Mouse (Mus musculus) hindbrain, embryonic 13.5 days (tissue): Measurements from ENCODE around the gene Eif4g3. TPM values are rescaled to one million over a fixed set of nuclear protein-coding genes. Genes with fewer than 3 reads are reported as not detected.

Source experiments
- ATAC-seq: fragments of 200-750 bp; cut with Nextera tagmentation; 2 replicates; pipeline ENCODE4 v1.8.0; 2017; ENCODE audit warnings: moderate TSS enrichment; ENCODE audit not compliant: low FRiP score
- H3K27ac ChIP-seq: fragments of 300-500 bp; sonication (generic); 2 replicates; pipeline ENCODE4 v1.5.1; 2015; ENCODE audit warnings: inconsistent platforms, mild to moderate bottlenecking, moderate library complexity
- H3K27me3 ChIP-seq: fragments of 300-500 bp; sonication (generic); 2 replicates; pipeline ENCODE4 v1.6.1; 2015; ENCODE audit warnings: mild to moderate bottlenecking, inconsistent platforms
- H3K36me3 ChIP-seq: fragments of 300-500 bp; sonication (generic); 2 replicates; pipeline ENCODE4 v1.6.1; 2015; ENCODE audit warnings: mild to moderate bottlenecking, inconsistent platforms
- H3K4me1 ChIP-seq: fragments of 300-500 bp; sonication (generic); replicated peaks from 2 replicates; pipeline ENCODE4 v1.6.1; 2015; ENCODE audit warnings: inconsistent platforms
- H3K4me2 ChIP-seq: fragments of 300-500 bp; sonication (generic); 2 replicates; pipeline ENCODE4 v1.6.1; 2015; ENCODE audit warnings: inconsistent platforms, mild to moderate bottlenecking, moderate library complexity
- H3K4me3 ChIP-seq: fragments of 300-500 bp; sonication (generic); 2 replicates; pipeline ENCODE4 v1.5.1; 2015; ENCODE audit warnings: mild to moderate bottlenecking, inconsistent platforms
- H3K9ac ChIP-seq: fragments of 300-500 bp; sonication (generic); 2 replicates; pipeline ENCODE4 v1.6.1; 2015; ENCODE audit warnings: mild to moderate bottlenecking, inconsistent platforms
- H3K9me3 ChIP-seq: fragments of 300-500 bp; sonication (generic); 2 replicates; pipeline ENCODE4 v1.6.1; 2016; ENCODE audit warnings: inconsistent platforms
- WGBS: fragments of 180-500 bp; shearing (Covaris S2); methylation state at CpG from one replicate; pipeline ENCODE4 v1.1.7; 2015; 5-methylcytosine and 5-hydroxymethylcytosine counted together
- polyA plus RNA-seq: library from polyadenylated mRNA; unstranded; fragments of >200 nt; fragmentation: Nextera tagmentation; extraction: Ambion mirVana; gene quantifications from 2 replicates; pipeline ENCODE4 v1.2.1, GENCODE M21; 2015

Gene Eif4g3
- 48.7 and 53.1 TPM in 2 replicates for polyA plus RNA-seq

- peak within 1 kb of the TSS; percentile 93 for H3K4me2 ChIP-seq
- H3K4me1 ChIP-seq: peaks cover 34% of the 10 kb centered on the region
- no peaks in the 10 kb centered on the region for H3K9me3 ChIP-seq
- peak; percentile 74 for ATAC-seq
- H3K27ac ChIP-seq: peak within 1 kb of the TSS; percentile 97
- peaks cover 1% of the 10 kb centered on the region for H3K36me3 ChIP-seq
- WGBS: 2% methylated on average over 39 of the region's 39 CpGs
- H3K27me3 ChIP-seq: no peaks in the 10 kb centered on the region
- peak within 1 kb of the TSS; percentile 100 for H3K9ac ChIP-seq
- H3K4me3 ChIP-seq: peak within 1 kb of the TSS; percentile 98
These were observed at the start of gene Eif4g3 for GRCm38 (mm10) chr4:137992890-137993289. Eif4g3 (plus strand) TSS chr4:137993022.

DNA sequence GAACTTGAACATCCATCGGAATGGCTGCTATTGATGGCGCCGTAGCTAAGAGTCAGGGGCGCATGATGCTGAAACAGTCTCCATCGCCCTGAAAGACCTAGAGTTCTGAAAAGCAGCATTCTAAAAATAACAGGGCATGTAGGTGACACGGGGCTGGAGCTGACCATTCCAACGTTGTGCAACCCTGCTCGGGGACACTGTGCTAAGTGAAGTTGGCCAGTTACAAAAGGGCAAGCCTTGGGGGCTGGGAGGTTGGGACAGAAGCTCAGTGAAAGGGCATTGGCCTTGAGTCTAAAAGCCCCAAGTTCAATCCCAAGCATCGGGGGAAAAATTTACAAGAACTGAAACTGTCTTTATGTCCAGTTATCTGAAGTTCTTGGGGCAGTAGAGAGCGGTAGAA lies 49.3 kb upstream of the Eif4g3 start:
- peaks cover 57% of the 10 kb centered on the region for H3K36me3 ChIP-seq

DNA sequence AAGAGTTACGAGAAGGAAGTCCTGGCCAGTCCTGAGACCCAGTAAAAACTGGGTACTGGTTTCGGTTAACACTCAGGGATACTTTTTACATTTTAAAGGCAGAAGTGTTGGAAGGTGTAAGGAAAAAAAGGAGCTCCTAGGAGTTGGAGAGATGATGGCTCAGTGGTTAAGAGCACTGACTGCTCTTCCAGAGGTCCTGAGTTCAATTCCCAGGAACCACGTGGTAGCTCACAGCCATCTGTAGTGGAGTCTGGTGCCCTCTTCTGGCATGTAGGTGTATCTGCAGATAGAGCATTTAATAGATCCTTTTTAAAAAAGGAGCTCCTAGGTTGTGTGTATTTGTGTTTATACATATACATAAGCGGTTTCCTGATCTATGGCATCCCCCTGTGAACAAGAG lies 47.4 kb upstream of the Eif4g3 start:
- ATAC-seq: no peak
- H3K4me2 ChIP-seq: no peak overlapping the region
- no peaks in the 10 kb centered on the region for H3K27me3 ChIP-seq
- no peak overlapping the region for H3K9ac ChIP-seq
- no peak overlapping the region for H3K4me3 ChIP-seq
- H3K4me1 ChIP-seq: peaks cover 29% of the 10 kb centered on the region
- WGBS: 73% methylated on average over 4 of the region's 4 CpGs
- H3K27ac ChIP-seq: no peak overlapping the region
- H3K9me3 ChIP-seq: peaks cover 4% of the 10 kb centered on the region; the same call in 1 of the 2 replicates
- H3K36me3 ChIP-seq: peaks cover 63% of the 10 kb centered on the region

More for the DNA sequence above, 49.3 kb upstream of the Eif4g3 start:
- no peak for ATAC-seq
- H3K9me3 ChIP-seq: peaks cover 4% of the 10 kb centered on the region; the same call in 1 of the 2 replicates
- no peaks in the 10 kb centered on the region for H3K27me3 ChIP-seq
- no peak overlapping the region for H3K4me3 ChIP-seq
- H3K4me1 ChIP-seq: peaks cover 40% of the 10 kb centered on the region
- no peak overlapping the region for H3K27ac ChIP-seq
- no peak overlapping the region for H3K4me2 ChIP-seq
- no peak overlapping the region for H3K9ac ChIP-seq
- WGBS: 94% methylated on average over 10 of the region's 10 CpGs

GRCm38 (mm10) chr4:137946419-137946818 lies 46.4 kb upstream of the Eif4g3 start:
- Histone ChIP-seq H3K27me3 (no peaks in the 10 kb centered on the region), H3K36me3 (peaks cover 62% of the 10 kb centered on the region), H3K9me3 (peaks cover 4% of the 10 kb centered on the region; the same call in 1 of the 2 replicates), H3K4me2 (no peak overlapping the region), H3K27ac (no peak overlapping the region), H3K9ac (no peak overlapping the region), H3K4me1 (peaks cover 20% of the 10 kb centered on the region), H3K4me3 (no peak overlapping the region)
- no peak for ATAC-seq
- WGBS: 78% methylated on average over 11 of the region's 11 CpGs

DNA sequence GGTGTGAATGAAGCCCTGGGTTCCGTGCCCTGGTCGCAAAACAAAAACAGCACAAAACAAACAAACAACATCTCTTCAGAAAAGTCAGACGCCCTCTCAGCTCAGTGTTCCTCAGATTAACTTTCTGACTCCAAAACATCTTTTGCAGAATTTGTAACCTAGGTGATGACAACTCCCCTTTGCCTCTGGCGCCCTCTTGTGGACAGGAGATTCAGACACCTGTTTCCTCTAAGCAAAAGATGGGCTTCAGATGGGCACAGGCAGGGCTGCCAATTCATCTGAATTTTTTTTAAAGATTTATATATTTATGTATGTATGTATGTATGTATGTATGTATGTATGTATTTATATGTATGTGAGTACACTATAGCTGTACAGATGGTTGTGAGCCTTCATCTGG lies 40.0 kb upstream of the Eif4g3 start:
- H3K36me3 ChIP-seq: peaks cover 77% of the 10 kb centered on the region
- H3K9me3 ChIP-seq: no peaks in the 10 kb centered on the region
- H3K9ac ChIP-seq: no peak overlapping the region
- H3K4me2 ChIP-seq: no peak overlapping the region
- WGBS: 34% methylated on average over 4 of the region's 4 CpGs
- no peaks in the 10 kb centered on the region for H3K27me3 ChIP-seq
- H3K27ac ChIP-seq: no peak overlapping the region
- H3K4me1 ChIP-seq: no peaks in the 10 kb centered on the region
- H3K4me3 ChIP-seq: no peak overlapping the region
- ATAC-seq: no peak

- WGBS: 90% methylated on average over 2 of the region's 2 CpGs
- no peak for ATAC-seq
- H3K27me3 ChIP-seq: no peaks in the 10 kb centered on the region
- peaks cover 75% of the 10 kb centered on the region for H3K36me3 ChIP-seq
- H3K4me1 ChIP-seq: no peaks in the 10 kb centered on the region
- 0 out of 2 replicates have a peak, but pooled peaks cover under 1% of the 10 kb centered on the region for H3K9me3 ChIP-seq
- no peak overlapping the region for H3K4me2 ChIP-seq
- H3K9ac ChIP-seq: no peak overlapping the region
- H3K27ac ChIP-seq: no peak overlapping the region
- no peak overlapping the region for H3K4me3 ChIP-seq
These were observed 38.6 kb upstream of the Eif4g3 start for GRCm38 (mm10) chr4:137954184-137954583.

GRCm38 (mm10) chr4:137954926-137955396 lies 37.9 kb upstream of the Eif4g3 start:
- H3K9ac ChIP-seq: no peak overlapping the region
- peaks cover 75% of the 10 kb centered on the region for H3K36me3 ChIP-seq
- H3K4me2 ChIP-seq: no peak overlapping the region
- no peaks in the 10 kb centered on the region for H3K4me1 ChIP-seq
- no peak overlapping the region for H3K4me3 ChIP-seq
- H3K9me3 ChIP-seq: 0 out of 2 replicates have a peak, but pooled peaks cover 7% of the 10 kb centered on the region
- no peaks in the 10 kb centered on the region for H3K27me3 ChIP-seq
- no peak for ATAC-seq
- 86% methylated on average over 8 of the region's 8 CpGs for WGBS
- H3K27ac ChIP-seq: no peak overlapping the region

DNA sequence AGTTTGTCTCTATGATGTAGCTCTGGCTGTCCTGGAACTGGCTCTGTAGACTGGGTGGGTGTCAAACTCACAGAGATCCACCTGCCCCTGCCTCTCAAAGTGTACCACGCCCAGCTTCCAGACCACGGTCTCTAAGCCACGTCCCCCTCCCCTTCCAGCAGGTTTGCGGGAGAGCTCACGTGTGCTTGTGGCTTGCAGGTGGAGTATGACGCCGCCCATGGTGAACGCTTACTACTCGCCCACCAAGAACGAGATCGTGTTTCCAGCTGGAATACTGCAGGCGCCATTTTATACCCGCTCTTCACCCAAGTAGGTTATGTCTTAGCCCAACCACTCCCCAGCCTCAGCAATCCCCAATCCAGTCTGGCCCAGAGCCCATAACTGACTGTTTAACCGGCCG lies 36.6 kb upstream of the Eif4g3 start:
- H3K4me3 ChIP-seq: no peak overlapping the region
- no peak overlapping the region for H3K9ac ChIP-seq
- H3K27ac ChIP-seq: no peak overlapping the region
- ATAC-seq: no peak
- 0 out of 2 replicates have a peak, but pooled peaks cover 7% of the 10 kb centered on the region for H3K9me3 ChIP-seq
- no peak overlapping the region for H3K4me2 ChIP-seq
- 97% methylated on average over 15 of the region's 15 CpGs for WGBS
- H3K36me3 ChIP-seq: peaks cover 74% of the 10 kb centered on the region
- H3K27me3 ChIP-seq: no peaks in the 10 kb centered on the region
- no peaks in the 10 kb centered on the region for H3K4me1 ChIP-seq

GRCm38 (mm10) chr4:137959889-137960665 lies 32.7 kb upstream of the Eif4g3 start:
- 84% methylated on average over 13 of the region's 13 CpGs for WGBS
- Histone ChIP-seq H3K27me3 (no peaks in the 10 kb centered on the region), H3K4me2 (no peak overlapping the region), H3K9ac (no peak overlapping the region), H3K9me3 (0 out of 2 replicates have a peak, but pooled peaks cover 7% of the 10 kb centered on the region), H3K27ac (no peak overlapping the region), H3K36me3 (peaks cover 75% of the 10 kb centered on the region), H3K4me3 (no peak overlapping the region), H3K4me1 (no peaks in the 10 kb centered on the region)
- ATAC-seq: no peak

DNA sequence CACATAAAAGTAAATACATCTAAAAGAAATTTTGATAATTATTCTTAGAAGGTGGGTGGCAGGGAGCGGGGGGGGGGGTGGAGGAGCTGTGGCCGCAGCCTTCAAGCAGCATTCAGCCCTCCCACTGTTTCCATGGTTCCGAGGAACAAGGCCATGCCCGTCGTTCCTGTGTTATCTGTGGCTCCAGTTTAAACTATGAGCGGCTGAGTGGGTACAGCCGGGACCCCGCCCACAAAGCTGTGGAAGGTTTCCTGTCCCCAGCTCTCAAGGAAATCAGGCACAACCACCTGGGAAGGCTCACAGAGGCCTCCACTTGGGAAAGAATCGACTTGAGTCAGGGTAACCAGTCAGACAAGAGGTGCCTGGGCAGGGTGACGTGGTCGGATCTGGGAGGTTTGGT lies 32.1 kb upstream of the Eif4g3 start:
- 0 out of 2 replicates have a peak, but pooled peaks cover 7% of the 10 kb centered on the region for H3K9me3 ChIP-seq
- no peak for ATAC-seq
- H3K9ac ChIP-seq: no peak overlapping the region
- no peaks in the 10 kb centered on the region for H3K27me3 ChIP-seq
- no peak overlapping the region for H3K4me2 ChIP-seq
- H3K36me3 ChIP-seq: peaks cover 70% of the 10 kb centered on the region
- no peak overlapping the region for H3K4me3 ChIP-seq
- 85% methylated on average over 11 of the region's 11 CpGs for WGBS
- no peaks in the 10 kb centered on the region for H3K4me1 ChIP-seq
- H3K27ac ChIP-seq: no peak overlapping the region

DNA sequence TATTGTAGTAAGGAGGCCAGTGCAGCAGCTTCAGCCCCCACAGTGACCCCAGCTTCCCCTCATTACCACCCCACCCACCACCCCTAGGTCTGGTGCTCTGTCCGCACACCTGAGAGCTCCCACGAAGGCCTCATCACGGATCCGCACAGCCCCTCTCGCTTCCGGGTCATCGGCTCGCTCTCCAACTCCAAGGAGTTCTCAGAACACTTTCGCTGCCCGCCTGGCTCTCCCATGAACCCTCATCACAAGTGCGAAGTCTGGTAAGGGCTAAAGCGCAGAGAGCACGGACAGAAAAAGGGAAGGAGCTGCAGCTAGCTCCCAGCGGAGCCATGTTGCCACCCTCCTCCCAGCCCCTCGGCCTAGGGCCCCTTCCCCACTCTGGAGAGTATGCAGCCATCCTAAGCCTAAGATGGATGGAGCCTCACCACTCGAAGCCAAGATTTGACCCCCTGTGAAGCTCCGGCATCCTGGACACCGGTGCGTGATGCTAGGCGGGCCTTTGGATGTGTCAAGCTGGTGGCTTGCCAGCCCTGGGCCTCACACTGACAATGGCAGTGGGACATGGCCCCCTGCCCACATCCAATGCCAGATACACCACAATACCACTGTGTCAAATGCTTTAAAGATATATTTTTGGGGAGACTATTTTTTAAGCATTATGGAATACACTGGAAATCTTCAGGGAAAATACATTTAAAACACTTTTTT lies 30.0 kb upstream of the Eif4g3 start:
- Histone ChIP-seq H3K9me3 (0 out of 2 replicates have a peak, but pooled peaks cover 7% of the 10 kb centered on the region), H3K27ac (no peak overlapping the region), H3K4me2 (no peak overlapping the region), H3K36me3 (peaks cover 50% of the 10 kb centered on the region), H3K9ac (no peak overlapping the region), H3K4me1 (no peaks in the 10 kb centered on the region), H3K27me3 (no peaks in the 10 kb centered on the region), H3K4me3 (no peak overlapping the region)
- no peak for ATAC-seq
- WGBS: 88% methylated on average over 20 of the region's 20 CpGs

DNA sequence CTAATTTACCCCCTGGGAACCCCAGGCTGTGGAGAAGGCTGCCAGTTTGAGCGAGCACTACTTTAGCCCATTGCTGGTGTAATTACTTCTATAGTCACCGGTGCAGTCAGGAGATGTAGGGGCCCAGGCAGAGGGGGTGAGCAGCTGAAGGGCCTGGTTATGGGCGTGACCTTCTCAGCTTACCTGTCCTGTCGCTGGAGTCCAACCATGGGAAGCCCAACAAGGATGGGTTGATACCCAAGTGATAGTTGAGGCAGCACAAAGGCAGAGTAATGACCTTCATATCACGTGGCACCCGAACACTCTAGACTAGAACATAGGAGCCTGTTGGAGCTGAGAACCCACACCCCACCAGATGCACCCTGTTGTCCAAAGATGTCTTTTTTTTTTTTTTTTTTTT lies 29.4 kb upstream of the Eif4g3 start:
- Histone ChIP-seq H3K36me3 (peaks cover 45% of the 10 kb centered on the region), H3K27me3 (no peaks in the 10 kb centered on the region), H3K4me1 (no peaks in the 10 kb centered on the region), H3K9ac (no peak overlapping the region), H3K27ac (no peak overlapping the region), H3K9me3 (0 out of 2 replicates have a peak, but pooled peaks cover 7% of the 10 kb centered on the region), H3K4me2 (no peak overlapping the region), H3K4me3 (no peak overlapping the region)
- WGBS: 88% methylated on average over 6 of the region's 6 CpGs
- no peak for ATAC-seq
